Mouse (Mus musculus) embryo, embryonic 9.5 days (tissue): Measurements from ENCODE around the gene Tmem178b.
A peak's percentile ranks its signal among the peaks of the same experiment; 100 is the strongest.

Source experiments
- DNase-seq: peaks from one replicate; pipeline ENCODE4 v3.0.0-alpha.2; 2017; ENCODE audit errors: extremely low spot score

Tmem178b gene

DNA sequence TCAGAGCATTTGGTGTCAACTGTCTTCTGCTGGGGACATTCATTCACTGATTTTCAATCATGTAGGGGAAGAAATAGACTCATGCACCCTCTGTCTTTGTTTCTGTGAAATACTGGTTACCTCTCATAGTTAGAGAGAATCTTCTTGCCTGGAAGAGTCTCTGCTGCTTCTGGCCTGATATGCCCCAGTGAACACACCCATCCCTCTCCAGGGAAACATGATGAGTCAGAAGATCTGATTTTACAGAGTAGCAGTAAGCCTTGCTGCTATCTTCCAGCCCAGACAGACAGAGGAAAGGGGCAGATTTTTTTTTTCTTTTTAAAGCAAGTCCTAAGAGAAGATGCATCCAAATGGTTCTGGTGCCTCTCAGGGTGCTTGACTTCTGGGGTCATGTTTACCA, 376.9 kb downstream of the Tmem178b start:
- no peak for DNase-seq

DNA sequence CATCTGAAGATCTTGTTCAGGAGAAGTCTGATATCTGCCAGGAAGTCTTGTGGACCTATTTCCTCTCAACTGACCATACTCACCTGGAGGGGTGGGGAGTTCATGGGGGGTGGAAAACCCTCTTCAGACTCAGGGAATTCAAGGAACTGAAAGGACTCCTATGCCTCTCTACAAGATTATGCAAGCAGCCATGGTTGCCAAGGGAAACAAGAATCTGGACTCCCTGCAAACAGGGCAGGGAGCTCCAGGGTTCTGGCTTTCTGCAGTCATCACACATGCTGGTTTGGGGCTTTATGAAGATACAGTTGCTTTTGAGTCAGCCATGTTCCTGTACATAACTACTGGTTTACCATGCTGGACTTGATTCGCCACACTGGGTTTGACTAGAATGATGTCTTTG, 390.6 kb downstream of the Tmem178b start:
- DNase-seq, result no peak

DNA sequence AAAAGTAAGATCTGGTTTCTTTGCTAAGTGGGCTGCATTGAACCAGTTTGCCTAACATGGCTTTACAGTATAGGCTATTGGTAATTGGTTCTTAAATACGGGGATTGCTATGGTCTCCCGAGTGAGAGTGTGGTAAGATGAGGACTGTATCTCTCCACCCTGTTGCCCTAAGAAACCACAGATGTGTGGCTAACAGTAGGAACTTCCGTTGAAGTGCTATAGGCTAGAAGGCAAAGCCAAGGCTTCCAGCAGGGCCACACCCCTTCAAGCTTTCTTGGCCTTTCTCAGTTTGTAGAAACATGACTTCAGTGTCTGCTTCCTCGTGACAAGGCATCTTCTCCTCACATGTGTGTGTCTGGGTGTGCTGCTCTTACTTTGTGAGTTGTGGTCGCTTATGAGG, 427.6 kb downstream of the Tmem178b start:
- no peak for DNase-seq

DNA sequence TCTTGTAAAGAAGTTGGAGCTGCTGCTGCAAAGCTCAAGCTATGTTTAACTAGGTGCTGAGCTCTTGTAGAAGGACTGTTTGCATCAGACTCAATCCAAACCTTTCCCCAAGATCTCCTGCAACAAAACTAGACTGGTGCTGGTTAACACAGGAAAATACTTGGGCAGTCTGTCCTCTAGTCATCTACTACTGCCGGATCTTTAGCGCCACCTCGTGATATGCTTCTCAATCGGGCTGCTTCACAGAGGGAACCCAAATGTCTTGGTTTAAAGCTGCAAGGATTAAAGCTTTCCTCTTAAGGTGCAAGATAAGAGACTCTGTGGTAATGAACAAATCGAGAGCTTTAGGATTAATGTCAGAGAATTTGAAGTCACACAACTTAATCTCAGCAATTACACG, 430.3 kb downstream of the Tmem178b start:
- peak; percentile 13 for DNase-seq
